8 mouse cellular contexts compared by ENCODE assay signal in the genomic region with DNA sequence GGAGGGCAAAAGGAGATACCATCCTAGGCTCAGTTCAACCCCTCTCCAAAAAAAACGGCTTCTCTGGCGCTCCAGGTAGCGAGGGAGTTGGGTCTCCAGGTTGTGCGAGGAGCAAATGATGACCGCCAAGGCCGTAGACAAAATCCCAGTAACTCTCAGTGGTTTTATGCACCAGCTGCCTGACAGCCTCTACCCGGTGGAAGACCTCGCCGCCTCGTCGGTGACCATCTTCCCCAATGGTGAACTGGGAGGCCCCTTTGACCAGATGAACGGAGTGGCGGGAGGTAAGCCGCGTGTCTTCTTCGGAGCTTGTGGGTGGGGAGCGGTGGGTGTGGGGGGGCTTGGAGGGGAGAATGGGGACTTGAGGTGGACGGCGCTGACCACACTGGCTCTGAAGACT. TPM values are rescaled to one million over a fixed set of nuclear protein-coding genes. Genes with fewer than 3 reads are reported as not detected.
DNase-seq lines count a peak whose midpoint lies in the region; ATAC-seq lines count a peak whose summit lies in the region.

No protein-coding gene starts in this region.

- peak overlapping the region; percentile 98 for H3K4me2 ChIP-seq in embryonic facial prominence, embryonic 13.5 days
- peak overlapping the region; percentile 88 for H3K4me2 ChIP-seq in hindbrain, embryonic 12.5 days (replicated peaks)

- H3K27me3 ChIP-seq in embryonic facial prominence, embryonic 13.5 days = peaks cover 89% of the 10 kb centered on the region
- peaks cover 95% of the 10 kb centered on the region for H3K27me3 ChIP-seq in hindbrain, embryonic 12.5 days

- H3K36me3 ChIP-seq in embryonic facial prominence, embryonic 13.5 days = no peaks in the 10 kb centered on the region
- H3K36me3 ChIP-seq in hindbrain, embryonic 12.5 days = 0 out of 2 replicates have a peak, but pooled peaks cover 2% of the 10 kb centered on the region

- no peak for ATAC-seq in embryonic facial prominence, embryonic 13.5 days (ENCODE audit: insufficient number of reproducible peaks, insufficient read depth, low FRiP score, low TSS enrichment, low read depth)
- no peak for ATAC-seq in hindbrain, embryonic 12.5 days (ENCODE audit: low FRiP score)
- ATAC-seq in monocyte, adult 5-6 weeks (replicated peaks; ENCODE audit: insufficient number of reproducible peaks, low FRiP score, low TSS enrichment, poor library complexity, severe bottlenecking) = no peak

- DNase-seq in ovary, postnatal 36 days (ENCODE audit: low spot score) = peak; percentile 13
- no peak for DNase-seq in ovary, adult 18-20 months (ENCODE audit: low spot score)
- DNase-seq in lung, postnatal 10 days = peak; percentile 9
- peak; percentile 16 for DNase-seq in thymus, postnatal 25 days
- DNase-seq in right cerebral cortex, postnatal 25 days = no peak

- no peak overlapping the region for H3K27ac ChIP-seq in embryonic facial prominence, embryonic 13.5 days
- H3K27ac ChIP-seq in hindbrain, embryonic 12.5 days = no peak overlapping the region

- WGBS in embryonic facial prominence, embryonic 13.5 days = 2% methylated on average over 19 of the region's 19 CpGs
- under 1% methylated on average over 19 of the region's 19 CpGs for WGBS in hindbrain, embryonic 12.5 days

- peak overlapping the region; percentile 59 for H3K4me3 ChIP-seq in embryonic facial prominence, embryonic 13.5 days
- peak overlapping the region; percentile 61 for H3K4me3 ChIP-seq in hindbrain, embryonic 12.5 days

- peaks cover 38% of the 10 kb centered on the region for H3K4me1 ChIP-seq in embryonic facial prominence, embryonic 13.5 days
- H3K4me1 ChIP-seq in hindbrain, embryonic 12.5 days = peaks cover 47% of the 10 kb centered on the region

- no peak overlapping the region for H3K9ac ChIP-seq in embryonic facial prominence, embryonic 13.5 days
- H3K9ac ChIP-seq in hindbrain, embryonic 12.5 days = no peak overlapping the region

- H3K9me3 ChIP-seq in embryonic facial prominence, embryonic 13.5 days = no peaks in the 10 kb centered on the region
- no peaks in the 10 kb centered on the region for H3K9me3 ChIP-seq in hindbrain, embryonic 12.5 days (replicated peaks)

RNA-seq across cellular contexts. Expression of a gene that starts 2.8 kb away (rescaled TPM):
- 1.1 and 1.9 TPM in 2 replicates for polyA plus RNA-seq in embryonic facial prominence, embryonic 13.5 days (2015; fragmentation: Nextera tagmentation; extraction: Ambion mirVana)
- 1.1 and 1.5 TPM in 2 replicates for polyA plus RNA-seq in hindbrain, embryonic 12.5 days (2016; fragmentation: Nextera tagmentation; extraction: Ambion mirVana)
- total RNA-seq in monocyte, adult 5-6 weeks (2017) = 5.2 to 9.9 TPM (median 9.1 TPM) in 3 replicates

RNA-seq across cellular contexts. Expression of a gene that starts 10.6 kb away (rescaled TPM):
- 72.3 and 82.0 TPM in 2 replicates for polyA plus RNA-seq in embryonic facial prominence, embryonic 13.5 days (2015; fragmentation: Nextera tagmentation; extraction: Ambion mirVana)
- 82.2 and 83.2 TPM in 2 replicates for polyA plus RNA-seq in hindbrain, embryonic 12.5 days (2016; fragmentation: Nextera tagmentation; extraction: Ambion mirVana)
- 9.8 to 11.6 TPM (median 11.4 TPM) in 3 replicates for total RNA-seq in monocyte, adult 5-6 weeks (2017)

Comparison
In these comparisons a context has a peak if more than half of its experiments do, and no peak if none do; other contexts are left out.
1. DNase-seq: peak in ovary, postnatal 36 days (single experiment), lung, postnatal 10 days (single experiment) and thymus, postnatal 25 days (single experiment); none in ovary, adult 18-20 months (single experiment) and right cerebral cortex, postnatal 25 days (single experiment).